Mouse (Mus musculus): ENCODE measurements around the gene Shmt2.

Gene Shmt2

GRCm38 (mm10) chr10:127476541-127476940 lies 45.7 kb downstream of the Shmt2 start:
- DNase-seq (ENCODE audit: low read depth), result no peak

GRCm38 (mm10) chr10:127475175-127475574 lies 47.1 kb downstream of the Shmt2 start:
- no peak for DNase-seq (ENCODE audit: low read depth)

GRCm38 (mm10) chr10:127472722-127473121 lies 49.5 kb downstream of the Shmt2 start:
- no peak for DNase-seq (ENCODE audit: low read depth)

DNA sequence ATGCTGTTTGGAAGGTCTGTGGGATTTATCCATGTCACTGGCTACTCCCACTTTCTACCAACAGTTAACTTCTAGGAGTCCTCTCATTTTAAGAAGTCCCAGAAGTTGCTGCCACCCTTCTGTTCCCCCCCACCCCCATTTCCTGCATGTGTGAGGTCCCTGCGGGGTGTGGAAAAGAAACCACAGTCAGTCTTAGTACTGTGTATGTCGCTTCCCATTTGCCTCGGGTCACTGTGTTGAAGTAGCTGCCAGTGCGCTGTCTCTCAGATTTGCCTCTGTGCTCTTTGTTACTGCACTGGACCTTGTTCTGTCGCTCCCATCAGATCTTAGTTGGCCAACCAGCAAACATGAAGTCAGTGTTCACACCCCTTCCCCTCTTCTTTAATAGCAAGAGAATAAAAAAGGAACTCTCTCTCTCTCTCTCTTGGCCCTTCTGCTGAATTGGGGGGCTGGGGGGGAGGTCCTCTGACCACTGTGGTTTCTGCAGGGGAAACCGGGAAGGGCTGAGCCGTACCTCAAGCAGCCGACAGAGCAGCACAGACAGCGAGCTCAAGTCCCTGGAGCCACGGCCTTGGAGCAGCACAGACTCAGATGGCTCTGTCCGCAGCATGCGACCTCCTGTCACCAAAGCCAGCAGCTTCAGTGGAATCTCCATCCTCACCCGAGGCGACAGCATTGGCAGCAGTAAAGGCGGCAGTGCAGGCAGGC lies 50.8 kb downstream of the Shmt2 start:
- no peak for DNase-seq (ENCODE audit: low read depth)
